10 mouse cellular contexts compared by ENCODE assay signal in genomic region chr2:35977749-35978148, GRCm38 (mm10). TPM values are rescaled to one million over a fixed set of nuclear protein-coding genes. Genes with fewer than 3 reads are reported as not detected.
DNase-seq lines count a peak whose midpoint lies in the region; ATAC-seq and TF ChIP-seq lines count a peak whose summit lies in the region.
"Had no signal": no experiment of that assay in that cellular context is flagged by ENCODE, and none has a peak within 500 bp of the region (broad histone marks: within the 10 kb centered on the region; RNA-seq: fewer than 3 reads in every experiment).

No protein-coding gene starts in this region.

- no peak overlapping the region for H3K27ac ChIP-seq in kidney, postnatal 0 days
- no peak overlapping the region for H3K27ac ChIP-seq in embryonic facial prominence, embryonic 10.5 days (replicated peaks)
- no peak overlapping the region for H3K27ac ChIP-seq in hindbrain, embryonic 14.5 days
- H3K27ac ChIP-seq in midbrain, embryonic 15.5 days, result no peak overlapping the region

- no peak overlapping the region; the same call in 1 of the 2 replicates for H3K4me3 ChIP-seq in kidney, postnatal 0 days (replicated peaks; ENCODE audit: low read depth, low read length)
- H3K4me3 ChIP-seq in embryonic facial prominence, embryonic 10.5 days, result peak overlapping the region; percentile 87; the same call in 1 of the 2 replicates
- peak overlapping the region; percentile 78; the same call in 1 of the 2 replicates for H3K4me3 ChIP-seq in hindbrain, embryonic 14.5 days (replicated peaks; ENCODE audit: low read length)
- H3K4me3 ChIP-seq in midbrain, embryonic 15.5 days, result no peak overlapping the region

- H3K9me3 ChIP-seq in kidney, postnatal 0 days (replicated peaks; ENCODE audit: low read length), result no peaks in the 10 kb centered on the region
- no peaks in the 10 kb centered on the region for H3K9me3 ChIP-seq in embryonic facial prominence, embryonic 10.5 days
- no peaks in the 10 kb centered on the region for H3K9me3 ChIP-seq in hindbrain, embryonic 14.5 days (ENCODE audit: control insufficient read depth, low read length)
- H3K9me3 ChIP-seq in midbrain, embryonic 15.5 days, result no peaks in the 10 kb centered on the region

- DNase-seq in kidney, postnatal 0 days (ENCODE audit: low spot score), result no peak
- DNase-seq in kidney, adult 18-20 months, result no peak
- DNase-seq in embryonic facial prominence, embryonic 10.5 days (ENCODE audit: low spot score), result no peak
- no peak for DNase-seq in hindbrain, embryonic 14.5 days (ENCODE audit: low spot score)
- DNase-seq in adrenal gland, adult 2 months, result no peak
- no peak for DNase-seq in cerebellum, adult 18-20 months
- DNase-seq in left cerebral cortex, adult 11 months (ENCODE audit: low spot score), result no peak
- DNase-seq: cerebellum, adult 11-12 months; gastrocnemius, postnatal 10 days had no signal

- H3K4me1 ChIP-seq in kidney, postnatal 0 days (replicated peaks; ENCODE audit: insufficient read depth, low read length), result peaks cover 8% of the 10 kb centered on the region; the same call in 1 of the 2 replicates
- H3K4me1 ChIP-seq in embryonic facial prominence, embryonic 10.5 days, result peaks cover 26% of the 10 kb centered on the region
- H3K4me1 ChIP-seq in hindbrain, embryonic 14.5 days (replicated peaks; ENCODE audit: control insufficient read depth, insufficient read depth, low read length), result peaks cover 21% of the 10 kb centered on the region
- H3K4me1 ChIP-seq in midbrain, embryonic 15.5 days, result peaks cover 23% of the 10 kb centered on the region

- ATAC-seq in kidney, postnatal 0 days (replicated peaks; ENCODE audit: low FRiP score, low read depth), result no peak
- ATAC-seq in hindbrain, embryonic 14.5 days (ENCODE audit: low FRiP score), result no peak
- no peak for ATAC-seq in midbrain, embryonic 15.5 days (replicated peaks)

- no peaks in the 10 kb centered on the region for H3K36me3 ChIP-seq in kidney, postnatal 0 days (ENCODE audit: insufficient read depth, low read length)
- 0 out of 2 replicates have a peak, but pooled peaks cover 4% of the 10 kb centered on the region for H3K36me3 ChIP-seq in embryonic facial prominence, embryonic 10.5 days (replicated peaks)
- H3K36me3 ChIP-seq in hindbrain, embryonic 14.5 days (replicated peaks; ENCODE audit: control insufficient read depth, insufficient read depth), result no peaks in the 10 kb centered on the region
- H3K36me3 ChIP-seq in midbrain, embryonic 15.5 days (replicated peaks), result no peaks in the 10 kb centered on the region

- no peak overlapping the region for H3K9ac ChIP-seq in kidney, postnatal 0 days (ENCODE audit: low read depth, low read length)
- no peak overlapping the region for H3K9ac ChIP-seq in hindbrain, embryonic 14.5 days
- H3K9ac ChIP-seq in midbrain, embryonic 15.5 days, result no peak overlapping the region

- no peaks in the 10 kb centered on the region for H3K27me3 ChIP-seq in kidney, postnatal 0 days (ENCODE audit: insufficient read depth, low read length)
- peaks cover 14% of the 10 kb centered on the region; the same call in 1 of the 2 replicates for H3K27me3 ChIP-seq in embryonic facial prominence, embryonic 10.5 days (replicated peaks; ENCODE audit: low read depth, poor library complexity, severe bottlenecking)
- H3K27me3 ChIP-seq in hindbrain, embryonic 14.5 days (ENCODE audit: control insufficient read depth, insufficient read depth, low read length), result no peaks in the 10 kb centered on the region
- H3K27me3 ChIP-seq in midbrain, embryonic 15.5 days (replicated peaks), result no peaks in the 10 kb centered on the region

- H3K4me2 ChIP-seq in kidney, postnatal 0 days (ENCODE audit: low read length), result peak overlapping the region; percentile 99
- peak overlapping the region; percentile 99 for H3K4me2 ChIP-seq in hindbrain, embryonic 14.5 days (replicated peaks)
- H3K4me2 ChIP-seq in midbrain, embryonic 15.5 days, result peak overlapping the region; percentile 95

- TF ChIP-seq CTCF in kidney, postnatal 0 days (IDR thresholded peaks at IDR 0.05; ENCODE audit: low read depth), result no peak

- 97% methylated on average over 3 of the region's 3 CpGs for WGBS in kidney, postnatal 0 days
- WGBS in embryonic facial prominence, embryonic 10.5 days, result 90% methylated on average over 3 of the region's 3 CpGs
- WGBS in hindbrain, embryonic 14.5 days, result 100% methylated on average over 3 of the region's 3 CpGs
- WGBS in midbrain, embryonic 15.5 days, result 89% methylated on average over 3 of the region's 3 CpGs

RNA-seq across cellular contexts. Expression of gene Ttll11, which starts 2.0 kb away (rescaled TPM):
- polyA plus RNA-seq in kidney, postnatal 0 days (2015; fragmentation: Nextera tagmentation; extraction: Ambion mirVana), result 1.2 and 1.5 TPM in 2 replicates
- polyA plus RNA-seq in embryonic facial prominence, embryonic 10.5 days (2016; fragmentation: Nextera tagmentation; extraction: Ambion mirVana), result 0.55 and 0.85 TPM in 2 replicates
- 6.6 and 7.9 TPM in 2 replicates for polyA plus RNA-seq in hindbrain, embryonic 14.5 days (2014; fragmentation: Nextera tagmentation; extraction: Ambion mirVana)
- polyA plus RNA-seq in midbrain, embryonic 15.5 days (2015; fragmentation: Nextera tagmentation; extraction: Ambion mirVana), result 5.4 TPM in 2 replicates
- 1 to 10 TPM; 2.1 to 6.1 TPM for total RNA-seq in adrenal gland, adult 2 months (2021)
- 3.9 and 4.0 TPM in 2 replicates for polyA plus RNA-seq in adrenal gland, adult 2 months (2012; rRNA removed)

Comparison
In these comparisons a context has a peak if more than half of its experiments do, and no peak if none do; other contexts are left out.
1. H3K4me3 ChIP-seq: peak in embryonic facial prominence, embryonic 10.5 days (single experiment) and hindbrain, embryonic 14.5 days (single experiment); none in kidney, postnatal 0 days (single experiment) and midbrain, embryonic 15.5 days (single experiment).
2. Peak in every context shown above with its lines, with median percentiles within 50 percentile points of each other: H3K4me2 ChIP-seq.